Mouse (Mus musculus) layer of hippocampus, adult 2 months (tissue): ENCODE measurements at regions not wholly inside any gene's neighbourhood (a gene's known extent, or its start where the extent isn't known, plus 50 kb on each side); places are given as distances from the start of the nearest gene placed in this dataset.

ENCODE experiments used
- DNase-seq, 2 experiments: peaks; one replicate each; pipeline ENCODE4 v3.0.0; 2022; ENCODE audit warnings: low spot score in 2 of 2
- H3K27ac ChIP-seq: fragments of 200-600 bp; 2 replicates; pipeline ENCODE4 v1.8.1; 2022
- H3K4me3 ChIP-seq: fragments of 200-600 bp; 2 replicates; pipeline ENCODE4 v1.8.1; 2022; ENCODE audit warnings: mild to moderate bottlenecking
- CTCF ChIP-seq: fragments of 200-600 bp; conservative IDR thresholded peaks from 2 replicates; pipeline ENCODE4 v1.8.1; 2022; ENCODE audit warnings: antibody characterized with exemption, mild to moderate bottlenecking, moderate library complexity

DNA sequence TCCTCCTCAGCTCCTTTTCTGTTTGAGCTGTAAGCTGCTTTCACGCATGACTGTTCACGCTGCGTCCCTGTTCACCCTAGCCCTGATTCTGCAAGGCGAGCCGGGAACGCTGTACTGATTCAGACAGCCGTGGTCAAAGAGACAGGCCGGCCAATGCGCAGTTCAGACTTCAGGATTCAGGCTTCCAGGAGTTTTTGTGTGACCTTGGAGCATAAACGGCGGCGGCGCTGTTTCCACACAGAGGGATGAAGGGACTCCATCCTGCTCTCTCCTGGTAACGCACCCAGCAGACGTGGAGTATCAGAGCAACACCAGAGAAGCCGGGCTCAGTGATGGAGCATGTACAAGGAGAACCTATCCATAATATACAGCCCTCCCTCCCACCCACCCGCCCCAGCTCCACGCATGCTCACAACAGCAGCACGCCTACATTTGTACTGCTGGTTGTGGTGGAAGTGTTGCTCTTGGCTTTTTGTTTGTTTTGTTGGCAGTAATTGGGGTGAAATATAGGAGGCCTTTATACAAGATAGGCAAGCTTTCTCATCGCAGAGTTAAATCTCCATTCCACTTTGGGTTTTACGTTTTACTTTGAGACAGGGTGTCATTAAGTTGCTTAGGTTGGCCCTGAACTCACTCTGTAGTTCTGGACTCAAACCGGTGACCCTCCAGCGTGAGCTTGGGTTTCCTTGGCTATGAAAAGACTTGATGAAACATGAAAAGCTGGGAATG lies 98.6 kb upstream of the Cpsf6 start:
- peak; percentile 61 for TF ChIP-seq CTCF
- H3K4me3 ChIP-seq: peak overlapping the region; percentile 33
- peak overlapping the region; percentile 72 for H3K27ac ChIP-seq
- DNase-seq: peak; percentile 26 to 39

DNA sequence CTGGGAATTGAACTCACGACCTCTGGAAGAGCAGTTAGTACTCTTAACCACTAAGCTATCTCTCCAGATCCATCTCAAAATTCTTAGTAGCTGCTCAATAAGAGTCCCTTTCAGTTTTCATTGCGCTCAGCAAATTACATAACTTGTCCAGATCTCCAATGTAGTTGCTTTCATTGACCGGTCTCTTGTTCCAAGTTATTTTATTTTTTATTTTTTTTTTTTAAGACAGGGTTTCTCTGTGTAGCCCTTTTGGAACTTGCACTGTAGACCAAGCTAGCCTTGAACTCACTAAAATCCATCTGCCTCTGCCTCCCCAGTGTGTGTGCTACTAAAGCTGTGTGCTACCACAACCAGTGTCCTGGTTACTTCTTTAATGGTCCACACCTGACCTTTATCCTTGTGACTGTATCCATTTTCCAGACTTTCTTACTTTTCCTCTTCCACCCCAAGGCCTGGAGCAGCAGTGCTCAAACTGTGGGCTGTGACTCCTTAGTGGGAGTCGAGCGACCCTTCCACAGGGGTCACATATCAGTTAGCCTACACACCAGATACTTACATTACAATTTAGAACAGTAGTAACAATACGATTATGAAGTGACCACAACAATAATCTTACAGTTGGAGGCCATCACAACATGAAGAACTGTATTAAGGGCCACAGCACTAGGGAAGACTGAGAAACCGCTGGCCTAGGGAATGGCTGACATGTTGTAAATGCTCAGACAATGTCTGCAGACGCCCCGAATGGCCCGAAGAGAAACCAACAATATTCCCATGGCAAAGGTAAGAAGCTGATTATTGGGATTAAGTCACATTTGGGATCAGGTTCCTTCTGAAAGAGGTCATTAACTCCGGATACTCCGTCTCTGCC lies 97.8 kb upstream of the Cpsf6 start:
- TF ChIP-seq CTCF: no peak
- Histone ChIP-seq H3K4me3 (peak overlapping the region; percentile 33), H3K27ac (peak overlapping the region; percentile 72)
- DNase-seq: no peak

DNA sequence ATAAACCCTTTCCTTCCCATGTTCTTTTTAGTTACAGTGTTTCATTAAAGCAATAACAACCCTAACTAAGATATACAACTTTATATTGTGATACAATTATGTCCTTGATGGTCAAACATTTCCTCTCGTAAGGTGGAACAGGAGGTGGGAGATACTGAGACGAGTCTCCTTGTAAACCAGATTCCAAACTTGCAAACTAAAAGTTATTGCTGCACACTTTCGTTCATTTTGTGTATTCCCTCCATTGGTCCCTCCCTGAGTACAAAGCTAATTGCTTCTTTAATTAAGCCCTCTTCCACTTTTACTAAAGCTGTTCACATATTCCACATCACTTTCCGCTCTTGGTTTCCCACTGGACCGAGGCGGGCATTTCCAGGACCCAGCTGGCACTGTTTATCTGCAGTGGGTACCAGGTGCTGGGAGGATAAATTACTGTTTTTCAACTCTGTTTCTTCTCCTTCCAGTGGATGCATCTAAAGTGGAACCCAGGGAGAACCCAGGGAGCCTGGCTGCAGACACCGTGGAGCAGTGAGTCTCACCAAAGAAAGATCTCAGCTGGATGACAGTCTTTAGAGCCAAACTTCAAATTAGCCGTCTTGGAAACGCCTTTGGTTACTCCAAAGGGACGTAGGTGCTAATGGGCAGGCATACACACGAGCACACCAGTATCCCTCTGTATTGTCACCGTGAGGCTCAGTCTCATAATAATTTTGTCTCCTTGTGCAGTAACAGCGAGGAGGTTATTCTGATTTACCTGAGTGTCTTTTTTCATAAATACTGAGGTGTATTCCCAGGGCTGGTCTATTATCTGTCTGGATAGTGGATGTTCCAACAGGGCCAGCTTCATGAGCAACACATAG lies 95.5 kb upstream of the Cpsf6 start:
- Histone ChIP-seq H3K4me3 (no peak overlapping the region), H3K27ac (no peak overlapping the region)
- DNase-seq: no peak
- no peak for TF ChIP-seq CTCF

DNA sequence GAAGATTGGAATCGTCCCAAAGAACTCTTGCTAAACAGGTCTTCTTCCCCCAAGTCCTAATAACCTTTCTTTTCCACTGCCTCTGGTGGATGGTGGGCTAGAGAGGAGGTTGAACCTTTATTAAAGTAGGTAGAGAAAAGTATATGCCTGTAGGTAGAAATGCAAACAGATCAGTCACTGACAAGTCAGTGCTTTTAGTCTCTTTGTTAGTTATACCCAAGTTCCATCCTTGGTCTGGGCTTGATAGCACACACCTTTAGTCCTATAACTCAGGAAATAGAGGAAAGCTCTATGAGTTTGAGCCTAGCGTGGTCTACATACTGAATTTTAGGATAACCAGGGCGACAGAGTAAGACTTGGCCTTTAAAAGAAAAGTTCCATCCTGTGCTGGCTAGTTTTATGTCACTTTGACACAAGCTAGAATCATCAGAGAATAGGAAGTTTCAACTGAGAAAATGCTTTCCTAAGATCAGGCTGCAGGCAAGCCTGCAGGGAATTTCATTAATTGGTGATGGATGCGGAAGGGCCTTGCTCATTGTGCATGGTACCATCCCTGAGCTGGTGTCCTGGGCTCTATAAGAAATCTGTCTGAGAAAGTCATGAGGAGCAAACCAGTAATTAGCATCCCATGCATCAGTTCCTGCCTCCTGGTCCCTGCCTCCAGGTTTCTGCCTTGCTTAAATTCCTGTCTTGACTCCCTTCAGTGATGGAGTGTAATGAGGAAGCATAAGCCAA lies 94.7 kb upstream of the Cpsf6 start:
- no peak for TF ChIP-seq CTCF
- DNase-seq: no peak
- H3K4me3 ChIP-seq: no peak overlapping the region
- H3K27ac ChIP-seq: no peak overlapping the region

DNA sequence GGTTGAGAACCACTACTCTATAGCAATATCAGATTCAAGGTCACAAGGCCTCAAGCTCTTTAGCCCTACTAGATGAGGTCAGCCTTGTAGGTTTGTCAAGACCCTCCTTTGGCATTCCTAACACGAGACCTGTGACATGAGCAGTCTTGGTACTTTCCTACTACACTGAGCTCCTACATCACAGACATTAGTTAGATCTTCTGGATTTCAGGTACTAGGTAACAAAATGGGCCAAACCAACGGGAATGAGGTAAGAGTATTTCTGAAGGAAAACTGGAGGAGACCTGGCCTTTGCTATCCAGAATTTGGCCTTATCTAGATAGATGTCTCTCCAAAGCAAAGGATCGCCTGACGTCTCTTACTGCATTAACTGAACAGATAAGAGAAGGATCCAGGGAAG lies 93.7 kb upstream of the Cpsf6 start:
- H3K27ac ChIP-seq: no peak overlapping the region
- TF ChIP-seq CTCF: no peak
- H3K4me3 ChIP-seq: no peak overlapping the region
- DNase-seq: no peak

DNA sequence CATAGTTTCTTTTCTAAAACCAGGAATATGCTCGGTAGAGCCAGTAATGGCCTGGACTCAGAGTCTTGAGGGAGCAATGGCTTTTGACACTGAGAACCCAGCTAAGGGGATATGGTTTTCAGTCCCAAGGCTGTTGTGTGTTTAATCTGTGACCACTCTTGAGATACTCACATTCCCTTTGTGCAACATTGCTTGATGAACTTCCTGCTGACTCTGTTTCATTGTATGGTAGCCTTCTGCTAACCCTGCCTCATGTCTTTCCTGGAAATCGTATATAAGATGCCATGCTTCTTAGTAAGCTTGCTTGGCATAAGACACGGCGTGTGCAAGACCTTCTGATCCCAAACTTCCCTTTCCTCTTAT lies 92.7 kb upstream of the Cpsf6 start:
- Histone ChIP-seq H3K4me3 (no peak overlapping the region), H3K27ac (no peak overlapping the region)
- DNase-seq: no peak
- no peak for TF ChIP-seq CTCF

DNA sequence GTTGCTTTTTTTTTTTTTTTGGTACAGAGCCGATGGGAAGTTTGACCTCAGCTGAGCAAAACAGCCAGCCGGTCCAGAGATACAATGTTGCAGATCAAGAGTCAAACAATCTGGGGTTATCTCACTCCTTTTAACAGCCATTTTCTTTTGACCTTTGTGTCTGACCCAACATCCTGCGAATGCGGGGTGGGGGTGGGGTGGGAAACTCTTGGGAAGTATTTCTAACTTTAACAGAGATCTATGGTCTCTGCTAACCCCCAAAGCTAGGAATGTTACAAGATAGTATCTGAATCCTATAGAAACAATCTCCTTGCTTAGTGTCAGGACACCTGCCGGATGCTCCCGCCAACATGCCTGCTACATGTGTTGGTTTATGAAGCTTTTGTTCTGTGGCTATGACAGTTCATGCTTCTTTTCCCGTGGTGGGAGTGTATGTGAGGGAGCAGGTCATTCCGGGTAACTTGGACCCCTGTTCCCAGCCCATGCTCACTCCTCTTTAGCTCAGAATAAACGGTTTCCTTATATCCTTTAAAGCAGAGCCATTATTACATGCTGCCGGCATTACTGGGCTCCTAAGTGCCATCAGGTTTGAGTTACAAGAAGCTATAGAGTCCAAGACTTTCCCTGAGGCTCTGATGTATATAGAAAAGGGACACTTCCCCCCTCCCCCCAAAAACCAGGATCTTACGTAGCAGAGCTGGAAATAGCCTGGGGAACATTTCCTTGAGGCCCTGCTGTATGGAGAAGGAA lies 92.2 kb upstream of the Cpsf6 start:
- no peak for DNase-seq
- TF ChIP-seq CTCF: no peak
- no peak overlapping the region for H3K4me3 ChIP-seq
- no peak overlapping the region for H3K27ac ChIP-seq

DNA sequence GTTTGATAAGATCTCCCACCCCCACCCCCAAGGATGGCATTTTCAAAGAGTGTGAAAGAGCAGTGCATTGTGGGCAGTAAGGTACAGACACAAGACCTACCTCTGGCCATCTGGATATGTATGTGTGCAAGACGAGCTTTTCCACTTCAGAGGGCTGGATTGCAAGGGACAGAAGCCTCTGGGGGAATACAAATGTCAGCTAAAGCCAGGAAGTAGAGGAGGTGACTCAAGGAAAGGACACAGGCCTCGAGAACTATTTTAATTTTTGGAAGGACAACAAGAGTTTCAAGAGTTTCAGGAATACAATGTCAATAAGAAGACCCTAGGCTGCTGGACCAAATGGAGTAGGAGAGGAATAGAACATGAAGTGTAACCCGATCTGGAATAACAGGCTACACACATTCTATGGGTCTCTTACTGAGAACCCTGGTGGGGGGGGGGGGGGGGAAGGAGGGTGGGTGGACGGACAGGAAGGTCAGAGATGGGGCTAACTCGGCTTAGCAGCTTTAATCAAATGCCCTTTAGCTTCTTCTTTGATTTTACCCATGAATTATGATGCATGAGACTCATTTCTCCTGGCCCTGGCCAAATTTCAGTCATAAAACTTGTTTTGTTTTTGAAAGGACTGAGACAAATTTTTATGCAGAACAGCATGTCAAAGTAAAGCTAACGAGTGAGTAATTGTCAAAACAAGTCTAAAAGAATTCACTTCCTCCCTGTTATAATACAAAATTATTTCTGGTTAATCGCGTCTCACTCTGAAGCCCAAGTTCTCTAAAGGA lies 91.4 kb upstream of the Cpsf6 start:
- no peak for DNase-seq
- H3K4me3 ChIP-seq: no peak overlapping the region
- H3K27ac ChIP-seq: no peak overlapping the region
- TF ChIP-seq CTCF: no peak

DNA sequence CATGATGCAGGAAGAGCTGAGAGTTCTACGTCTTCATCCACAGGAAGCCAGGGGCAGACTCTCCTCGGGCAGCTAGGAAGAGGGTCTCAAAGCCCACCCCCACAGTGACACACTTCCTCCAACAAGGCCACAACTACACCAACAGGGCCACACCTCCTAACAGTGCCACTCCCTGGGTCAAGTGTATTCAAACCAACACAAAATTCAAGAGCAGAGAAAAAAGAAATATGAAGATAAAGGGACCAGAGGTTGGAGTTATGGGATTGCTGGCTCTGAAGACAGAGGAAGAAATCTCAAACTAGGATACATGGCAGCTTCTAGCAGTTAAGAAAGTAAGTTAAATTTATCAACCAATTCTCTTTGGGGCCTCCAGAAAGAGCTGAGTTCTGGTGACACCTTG lies 90.7 kb upstream of the Cpsf6 start:
- TF ChIP-seq CTCF: no peak
- Histone ChIP-seq H3K4me3 (no peak overlapping the region), H3K27ac (no peak overlapping the region)
- DNase-seq: no peak

DNA sequence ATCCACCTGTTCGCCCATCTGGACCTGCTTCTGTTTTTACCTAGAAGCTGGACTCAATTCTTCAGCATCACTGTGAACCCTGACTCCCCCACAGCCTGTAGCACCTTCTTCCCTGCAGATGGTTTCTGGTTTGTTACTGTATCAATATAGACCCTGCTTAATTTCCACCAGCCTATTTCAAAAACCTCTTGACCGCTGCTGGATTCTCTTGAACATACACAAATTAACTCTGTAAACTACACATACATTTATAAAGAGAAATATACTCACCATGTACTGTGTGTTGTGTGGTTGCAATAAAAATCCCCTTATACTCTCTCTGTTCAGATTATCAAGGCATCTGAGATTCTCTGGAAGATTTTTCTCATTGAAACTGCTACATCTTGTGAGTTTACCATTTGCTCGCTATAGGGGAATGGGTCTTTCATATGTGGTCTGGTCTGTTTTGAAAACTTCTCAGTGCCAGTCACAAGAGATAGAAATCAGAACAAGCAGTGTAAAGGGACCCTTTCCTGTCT lies 89.8 kb upstream of the Cpsf6 start:
- Histone ChIP-seq H3K4me3 (no peak overlapping the region), H3K27ac (no peak overlapping the region)
- no peak for DNase-seq
- TF ChIP-seq CTCF: no peak

DNA sequence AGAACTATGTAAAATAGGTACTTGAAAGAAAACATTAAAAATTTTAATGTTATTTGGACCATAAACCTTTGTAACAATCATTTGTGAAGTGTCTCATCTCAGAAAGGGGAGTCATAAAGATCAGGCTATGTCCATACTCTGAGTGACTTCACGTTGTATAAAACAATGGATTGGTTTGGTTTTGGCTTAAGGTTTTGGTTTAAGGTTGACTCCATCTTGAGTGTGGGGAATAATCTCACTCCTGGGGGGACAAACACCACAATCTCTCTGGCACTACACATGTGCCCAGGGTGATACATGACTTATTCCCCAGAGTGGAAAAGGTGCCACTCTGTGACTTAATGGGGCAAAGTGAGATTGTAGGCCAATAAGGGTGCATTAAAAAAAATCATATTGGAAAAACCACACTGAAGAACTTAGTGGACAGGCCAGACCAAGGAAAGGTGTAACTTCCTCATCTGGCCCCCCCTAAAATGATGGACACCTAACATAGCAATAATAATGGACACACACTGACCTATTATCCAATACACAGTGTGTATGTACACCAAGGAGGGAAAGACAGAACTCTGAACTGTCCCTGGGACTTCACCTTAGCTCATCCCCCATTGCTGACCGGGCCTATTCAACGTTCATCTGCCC lies 89.2 kb upstream of the Cpsf6 start:
- TF ChIP-seq CTCF: no peak
- Histone ChIP-seq H3K27ac (no peak overlapping the region), H3K4me3 (no peak overlapping the region)
- DNase-seq: no peak
